Mouse (Mus musculus) liver, embryonic 14.5 days (tissue): ENCODE data around the gene Qrich1.
"Not testable (repeated sequence)": the region's sequence is repeated elsewhere in the genome, so short reads cannot be mapped to it uniquely, and the experiment has no call there.

ENCODE experiments used
- CTCF ChIP-seq: IDR thresholded peaks from 2 replicates; pipeline ENCODE4 v1.5.1; 2016; ENCODE audit warnings: antibody characterized with exemption, low read depth, control low read depth
- EP300 ChIP-seq: IDR thresholded peaks from 2 replicates; pipeline ENCODE4 v1.6.1; 2016; ENCODE audit warnings: antibody characterized with exemption, low read depth

DNA sequence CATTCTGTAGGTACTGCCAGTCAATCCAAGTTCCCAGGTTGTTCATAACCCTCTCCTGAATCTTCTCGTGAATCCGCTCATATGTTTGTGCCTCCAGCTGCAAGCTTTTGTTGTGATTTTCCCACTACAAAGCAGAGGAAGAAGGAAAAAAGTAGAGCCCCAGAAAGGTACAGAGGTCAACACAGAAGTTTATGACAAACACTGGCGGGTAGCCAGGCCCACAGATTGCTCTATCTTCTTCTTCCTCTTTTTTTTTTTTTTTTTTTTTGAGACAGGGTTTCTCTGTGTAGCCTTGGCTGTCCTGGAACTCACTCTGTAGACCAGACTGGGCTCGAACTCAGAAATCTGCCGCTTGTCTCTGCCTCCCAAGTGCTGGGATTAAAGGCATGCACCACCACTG lies 91.3 kb downstream of the Qrich1 start:
- not testable (repeated sequence) for TF ChIP-seq CTCF, EP300
